Mouse (Mus musculus): ENCODE results near the gene Dnmbp. TPM values are rescaled to one million over a fixed set of nuclear protein-coding genes. Genes with fewer than 3 reads are reported as not detected.

Dnmbp gene
- polyA plus RNA-seq, 1 experiment = not detected

- TF ChIP-seq TAL1 (IDR thresholded peaks at IDR 0.05; ENCODE audit: low read length) (no peak), GATA1 (IDR thresholded peaks at IDR 0.05; ENCODE audit: low read length) (no peak)
- H3K36me3 ChIP-seq (ENCODE audit: control insufficient read depth) = peaks cover 2% of the 10 kb centered on the region; the same call in 1 of the 2 replicates
- H3K4me1 ChIP-seq (ENCODE audit: control insufficient read depth) = no peaks in the 10 kb centered on the region
- no peaks in the 10 kb centered on the region for H3K9me3 ChIP-seq (ENCODE audit: control insufficient read depth, low read length)
- no peaks in the 10 kb centered on the region for H3K27me3 ChIP-seq (ENCODE audit: control insufficient read depth)
- no peak overlapping the region for H3K4me3 ChIP-seq (replicated peaks)
Observed at GRCm38 (mm10) chr19:43905985-43906384, 34.0 kb downstream of the Dnmbp start.

- Histone ChIP-seq H3K9me3 (ENCODE audit: control insufficient read depth, low read length) (no peaks in the 10 kb centered on the region), H3K4me3 (replicated peaks) (no peak overlapping the region), H3K4me1 (ENCODE audit: control insufficient read depth) (no peaks in the 10 kb centered on the region), H3K36me3 (ENCODE audit: control insufficient read depth) (peaks cover 2% of the 10 kb centered on the region; the same call in 1 of the 2 replicates), H3K27me3 (ENCODE audit: control insufficient read depth) (no peaks in the 10 kb centered on the region)
- TF ChIP-seq GATA1 (IDR thresholded peaks at IDR 0.05; ENCODE audit: low read length) (no peak), TAL1 (IDR thresholded peaks at IDR 0.05; ENCODE audit: low read length) (no peak)
Observed at GRCm38 (mm10) chr19:43905136-43905535, 34.9 kb downstream of the Dnmbp start.

GRCm38 (mm10) chr19:43904327-43904726 lies 35.7 kb downstream of the Dnmbp start:
- TF ChIP-seq TAL1 (IDR thresholded peaks at IDR 0.05; ENCODE audit: low read length) (no peak), GATA1 (IDR thresholded peaks at IDR 0.05; ENCODE audit: low read length) (no peak)
- Histone ChIP-seq H3K27me3 (ENCODE audit: control insufficient read depth) (no peaks in the 10 kb centered on the region), H3K4me3 (replicated peaks) (no peak overlapping the region), H3K4me1 (ENCODE audit: control insufficient read depth) (no peaks in the 10 kb centered on the region), H3K36me3 (ENCODE audit: control insufficient read depth) (peaks cover 2% of the 10 kb centered on the region; the same call in 1 of the 2 replicates), H3K9me3 (ENCODE audit: control insufficient read depth, low read length) (no peaks in the 10 kb centered on the region)

GRCm38 (mm10) chr19:43902887-43903286 lies 37.1 kb downstream of the Dnmbp start:
- TF ChIP-seq GATA1 (IDR thresholded peaks at IDR 0.05; ENCODE audit: low read length) (no peak), TAL1 (IDR thresholded peaks at IDR 0.05; ENCODE audit: low read length) (no peak)
- no peak overlapping the region for H3K4me3 ChIP-seq (replicated peaks)
- H3K36me3 ChIP-seq (ENCODE audit: control insufficient read depth) = no peaks in the 10 kb centered on the region; the same call in 1 of the 2 replicates
- H3K4me1 ChIP-seq (ENCODE audit: control insufficient read depth) = no peaks in the 10 kb centered on the region
- H3K27me3 ChIP-seq (ENCODE audit: control insufficient read depth) = no peaks in the 10 kb centered on the region
- no peaks in the 10 kb centered on the region for H3K9me3 ChIP-seq (ENCODE audit: control insufficient read depth, low read length)

- Histone ChIP-seq H3K36me3 (ENCODE audit: control insufficient read depth) (no peaks in the 10 kb centered on the region; the same call in 1 of the 2 replicates), H3K27me3 (ENCODE audit: control insufficient read depth) (no peaks in the 10 kb centered on the region), H3K4me3 (replicated peaks) (no peak overlapping the region), H3K9me3 (ENCODE audit: control insufficient read depth, low read length) (no peaks in the 10 kb centered on the region), H3K4me1 (ENCODE audit: control insufficient read depth) (no peaks in the 10 kb centered on the region)
- TF ChIP-seq TAL1 (IDR thresholded peaks at IDR 0.05; ENCODE audit: low read length) (no peak), GATA1 (IDR thresholded peaks at IDR 0.05; ENCODE audit: low read length) (no peak)
Observed at GRCm38 (mm10) chr19:43900690-43901089, 39.3 kb downstream of the Dnmbp start.

- no peaks in the 10 kb centered on the region for H3K9me3 ChIP-seq (ENCODE audit: control insufficient read depth, low read length)
- H3K36me3 ChIP-seq (ENCODE audit: control insufficient read depth) = no peaks in the 10 kb centered on the region; the same call in 1 of the 2 replicates
- H3K27me3 ChIP-seq (ENCODE audit: control insufficient read depth) = no peaks in the 10 kb centered on the region
- no peaks in the 10 kb centered on the region for H3K4me1 ChIP-seq (ENCODE audit: control insufficient read depth)
- no peak overlapping the region for H3K4me3 ChIP-seq (replicated peaks)
- no peak for TF ChIP-seq GATA1 (IDR thresholded peaks at IDR 0.05; ENCODE audit: low read length)
- TF ChIP-seq TAL1 (IDR thresholded peaks at IDR 0.05; ENCODE audit: low read length) = no peak
Observed at GRCm38 (mm10) chr19:43898547-43898946, 41.4 kb downstream of the Dnmbp start.

GRCm38 (mm10) chr19:43896441-43896840 lies 43.5 kb downstream of the Dnmbp start:
- Histone ChIP-seq H3K4me1 (ENCODE audit: control insufficient read depth) (no peaks in the 10 kb centered on the region), H3K4me3 (replicated peaks) (no peak overlapping the region), H3K9me3 (ENCODE audit: control insufficient read depth, low read length) (no peaks in the 10 kb centered on the region), H3K36me3 (ENCODE audit: control insufficient read depth) (no peaks in the 10 kb centered on the region; the same call in 1 of the 2 replicates), H3K27me3 (ENCODE audit: control insufficient read depth) (no peaks in the 10 kb centered on the region)
- TF ChIP-seq TAL1 (IDR thresholded peaks at IDR 0.05; ENCODE audit: low read length) = no peak
- TF ChIP-seq GATA1 (IDR thresholded peaks at IDR 0.05; ENCODE audit: low read length) = no peak

- H3K36me3 ChIP-seq (ENCODE audit: control insufficient read depth) = no peaks in the 10 kb centered on the region
- H3K9me3 ChIP-seq (ENCODE audit: control insufficient read depth, low read length) = no peaks in the 10 kb centered on the region
- TF ChIP-seq GATA1 (IDR thresholded peaks at IDR 0.05; ENCODE audit: low read length) (no peak), TAL1 (IDR thresholded peaks at IDR 0.05; ENCODE audit: low read length) (no peak)
- H3K4me1 ChIP-seq (ENCODE audit: control insufficient read depth) = no peaks in the 10 kb centered on the region
- H3K27me3 ChIP-seq (ENCODE audit: control insufficient read depth) = no peaks in the 10 kb centered on the region
- no peak overlapping the region for H3K4me3 ChIP-seq (replicated peaks)
Observed at GRCm38 (mm10) chr19:43895951-43896350, 44.0 kb downstream of the Dnmbp start.

GRCm38 (mm10) chr19:43894821-43895220 lies 45.2 kb downstream of the Dnmbp start:
- Histone ChIP-seq H3K4me3 (replicated peaks) (no peak overlapping the region), H3K27me3 (ENCODE audit: control insufficient read depth) (no peaks in the 10 kb centered on the region)
- TF ChIP-seq TAL1 (IDR thresholded peaks at IDR 0.05; ENCODE audit: low read length) (no peak), GATA1 (IDR thresholded peaks at IDR 0.05; ENCODE audit: low read length) (no peak)

GRCm38 (mm10) chr19:43894070-43894469 lies 45.9 kb downstream of the Dnmbp start:
- TF ChIP-seq TAL1 (IDR thresholded peaks at IDR 0.05; ENCODE audit: low read length) (no peak), GATA1 (IDR thresholded peaks at IDR 0.05; ENCODE audit: low read length) (no peak)
- Histone ChIP-seq H3K9me3 (ENCODE audit: control insufficient read depth, low read length) (no peaks in the 10 kb centered on the region), H3K36me3 (ENCODE audit: control insufficient read depth) (no peaks in the 10 kb centered on the region), H3K27me3 (ENCODE audit: control insufficient read depth) (no peaks in the 10 kb centered on the region), H3K4me3 (replicated peaks) (no peak overlapping the region), H3K4me1 (ENCODE audit: control insufficient read depth) (no peaks in the 10 kb centered on the region)

More at GRCm38 (mm10) chr19:43894821-43895220, 45.2 kb downstream of the Dnmbp start:
- Histone ChIP-seq H3K9me3 (ENCODE audit: control insufficient read depth, low read length) (no peaks in the 10 kb centered on the region), H3K4me1 (ENCODE audit: control insufficient read depth) (no peaks in the 10 kb centered on the region), H3K36me3 (ENCODE audit: control insufficient read depth) (no peaks in the 10 kb centered on the region)
